Mouse (Mus musculus) hindbrain, embryonic 13.5 days (tissue): Measurements from ENCODE around the gene Cd5. TPM values are rescaled to one million over a fixed set of nuclear protein-coding genes. Genes with fewer than 3 reads are reported as not detected.

Source experiments
- ATAC-seq: fragments of 200-750 bp; cut with Nextera tagmentation; 2 replicates; pipeline ENCODE4 v1.8.0; 2017; ENCODE audit warnings: moderate TSS enrichment; ENCODE audit not compliant: low FRiP score
- H3K27ac ChIP-seq: fragments of 300-500 bp; sonication (generic); 2 replicates; pipeline ENCODE4 v1.5.1; 2015; ENCODE audit warnings: inconsistent platforms, mild to moderate bottlenecking, moderate library complexity
- H3K27me3 ChIP-seq: fragments of 300-500 bp; sonication (generic); 2 replicates; pipeline ENCODE4 v1.6.1; 2015; ENCODE audit warnings: mild to moderate bottlenecking, inconsistent platforms
- H3K36me3 ChIP-seq: fragments of 300-500 bp; sonication (generic); 2 replicates; pipeline ENCODE4 v1.6.1; 2015; ENCODE audit warnings: mild to moderate bottlenecking, inconsistent platforms
- H3K4me1 ChIP-seq: fragments of 300-500 bp; sonication (generic); replicated peaks from 2 replicates; pipeline ENCODE4 v1.6.1; 2015; ENCODE audit warnings: inconsistent platforms
- H3K4me2 ChIP-seq: fragments of 300-500 bp; sonication (generic); 2 replicates; pipeline ENCODE4 v1.6.1; 2015; ENCODE audit warnings: inconsistent platforms, mild to moderate bottlenecking, moderate library complexity
- H3K4me3 ChIP-seq: fragments of 300-500 bp; sonication (generic); 2 replicates; pipeline ENCODE4 v1.5.1; 2015; ENCODE audit warnings: mild to moderate bottlenecking, inconsistent platforms
- H3K9ac ChIP-seq: fragments of 300-500 bp; sonication (generic); 2 replicates; pipeline ENCODE4 v1.6.1; 2015; ENCODE audit warnings: mild to moderate bottlenecking, inconsistent platforms
- H3K9me3 ChIP-seq: fragments of 300-500 bp; sonication (generic); 2 replicates; pipeline ENCODE4 v1.6.1; 2016; ENCODE audit warnings: inconsistent platforms
- WGBS: fragments of 180-500 bp; shearing (Covaris S2); methylation state at CpG from one replicate; pipeline ENCODE4 v1.1.7; 2015; 5-methylcytosine and 5-hydroxymethylcytosine counted together
- polyA plus RNA-seq: library from polyadenylated mRNA; unstranded; fragments of >200 nt; fragmentation: Nextera tagmentation; extraction: Ambion mirVana; gene quantifications from 2 replicates; pipeline ENCODE4 v1.2.1, GENCODE M21; 2015

Gene Cd5
- polyA plus RNA-seq, 1 experiment from 2014 or later: 0.35 TPM

DNA sequence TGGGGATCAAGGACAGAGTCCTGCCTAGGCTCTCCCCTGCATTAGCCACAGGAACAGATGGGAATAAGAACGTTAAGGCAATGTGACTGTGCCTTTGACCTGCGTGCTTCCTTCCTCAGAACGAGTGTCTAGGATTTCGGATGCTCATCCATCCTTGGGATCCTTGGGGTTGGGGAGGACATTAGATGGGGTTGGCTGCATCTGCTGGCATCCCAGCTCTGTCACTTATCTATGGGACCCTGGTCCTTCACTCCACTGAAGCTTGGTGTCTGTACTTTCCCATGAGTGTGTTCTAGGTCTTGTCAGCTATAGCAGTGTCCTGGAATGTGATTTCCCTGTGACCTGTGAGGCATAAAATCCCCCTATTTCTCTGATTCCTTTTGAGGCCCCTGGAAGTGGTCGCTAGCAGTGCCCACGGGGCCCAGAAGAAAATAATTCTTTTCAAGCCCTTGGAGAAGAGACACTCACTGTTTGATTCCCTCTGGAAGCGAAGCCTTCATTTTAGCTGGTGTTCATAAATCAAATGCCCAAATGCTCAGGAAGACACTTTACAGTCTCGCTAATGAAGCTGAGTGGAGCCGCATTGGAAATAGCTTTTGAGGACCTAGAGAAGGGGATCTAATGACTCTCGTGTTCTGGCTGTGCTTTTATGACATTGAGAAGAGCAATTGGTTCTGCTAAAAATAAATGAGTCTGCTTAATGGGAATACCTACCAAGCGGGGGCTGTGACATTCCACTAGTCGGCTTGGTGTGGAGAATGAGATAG, 30.8 kb upstream of the Cd5 start:
- no peak overlapping the region for H3K4me2 ChIP-seq
- 55% methylated on average over 12 of the region's 12 CpGs for WGBS
- H3K27ac ChIP-seq: peak overlapping the region; percentile 84
- no peaks in the 10 kb centered on the region for H3K9me3 ChIP-seq
- H3K4me3 ChIP-seq: no peak overlapping the region
- no peak for ATAC-seq
- H3K36me3 ChIP-seq: no peaks in the 10 kb centered on the region
- no peaks in the 10 kb centered on the region for H3K27me3 ChIP-seq
- H3K9ac ChIP-seq: no peak overlapping the region
- peaks cover 25% of the 10 kb centered on the region for H3K4me1 ChIP-seq

DNA sequence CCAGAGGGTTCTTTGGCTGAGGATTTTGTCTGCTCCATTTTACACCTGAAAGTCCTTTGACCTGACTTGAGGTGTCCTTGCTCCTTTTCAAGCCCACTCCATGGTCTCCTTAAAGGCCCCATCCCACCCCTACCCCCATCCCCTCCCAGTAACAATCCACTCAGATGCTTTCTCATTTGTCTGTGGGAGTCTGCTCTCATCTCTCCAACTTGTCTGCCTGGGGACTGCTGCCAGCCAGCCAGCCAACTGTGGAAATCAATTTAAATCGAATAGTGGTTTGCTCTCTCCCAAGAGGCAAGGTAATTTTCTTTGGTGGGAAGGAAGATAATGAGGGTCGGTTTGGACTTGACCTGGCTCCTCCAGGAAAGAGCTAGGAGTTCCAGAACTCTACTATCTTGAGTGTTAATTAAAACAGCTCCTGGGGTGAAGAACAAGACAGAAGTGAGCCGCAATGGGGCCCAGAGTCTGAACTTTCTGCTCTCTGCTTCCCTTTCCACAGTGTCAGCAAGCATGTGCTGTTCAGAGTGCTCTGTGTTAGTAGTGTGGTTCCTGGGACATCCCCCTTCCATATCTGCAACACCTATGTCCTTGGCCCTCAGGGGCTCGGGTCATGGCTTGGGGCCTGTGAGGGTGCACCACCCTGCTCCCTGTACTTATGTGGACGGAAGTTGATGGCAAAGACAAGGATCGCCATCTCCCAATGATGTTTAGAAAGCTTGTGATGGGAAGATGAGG, 30.1 kb upstream of the Cd5 start:
- ATAC-seq: peak; percentile 44

DNA sequence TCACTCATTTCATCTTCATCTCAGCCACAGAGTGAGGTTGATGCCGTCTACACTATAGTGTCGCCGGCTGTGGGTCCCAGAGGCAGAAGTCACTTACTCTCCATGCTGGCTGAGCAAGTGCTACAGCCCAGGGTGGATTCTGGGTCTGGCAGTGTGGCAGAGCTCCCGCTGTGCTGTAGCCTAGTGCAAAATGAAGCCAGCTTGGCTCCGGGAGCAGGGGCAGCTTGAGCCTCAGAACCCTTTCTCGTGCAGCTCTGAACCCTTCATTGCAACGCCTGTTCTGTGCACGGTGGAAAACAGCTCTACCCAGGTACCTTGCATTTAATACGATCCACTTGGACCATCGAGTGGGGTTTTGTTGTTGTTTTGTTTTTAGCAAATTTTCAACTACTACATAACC, 28.8 kb upstream of the Cd5 start:
- no peaks in the 10 kb centered on the region for H3K36me3 ChIP-seq
- no peak overlapping the region for H3K4me3 ChIP-seq
- WGBS: 81% methylated on average over 10 of the region's 10 CpGs
- ATAC-seq: no peak
- no peaks in the 10 kb centered on the region for H3K9me3 ChIP-seq
- no peaks in the 10 kb centered on the region for H3K27me3 ChIP-seq
- peaks cover 25% of the 10 kb centered on the region for H3K4me1 ChIP-seq
- H3K9ac ChIP-seq: no peak overlapping the region
- H3K27ac ChIP-seq: peak overlapping the region; percentile 36; the same call in 1 of the 2 replicates
- no peak overlapping the region for H3K4me2 ChIP-seq

More for the DNA sequence above, 30.1 kb upstream of the Cd5 start:
- peak overlapping the region; percentile 84 for H3K27ac ChIP-seq
- H3K4me3 ChIP-seq: no peak overlapping the region
- no peak overlapping the region for H3K4me2 ChIP-seq
- no peak overlapping the region for H3K9ac ChIP-seq
- no peaks in the 10 kb centered on the region for H3K9me3 ChIP-seq
- no peaks in the 10 kb centered on the region for H3K27me3 ChIP-seq
- whole genome bisulfite sequencing: 56% methylated on average over 6 of the region's 6 CpGs
- peaks cover 25% of the 10 kb centered on the region for H3K4me1 ChIP-seq
- no peaks in the 10 kb centered on the region for H3K36me3 ChIP-seq

DNA sequence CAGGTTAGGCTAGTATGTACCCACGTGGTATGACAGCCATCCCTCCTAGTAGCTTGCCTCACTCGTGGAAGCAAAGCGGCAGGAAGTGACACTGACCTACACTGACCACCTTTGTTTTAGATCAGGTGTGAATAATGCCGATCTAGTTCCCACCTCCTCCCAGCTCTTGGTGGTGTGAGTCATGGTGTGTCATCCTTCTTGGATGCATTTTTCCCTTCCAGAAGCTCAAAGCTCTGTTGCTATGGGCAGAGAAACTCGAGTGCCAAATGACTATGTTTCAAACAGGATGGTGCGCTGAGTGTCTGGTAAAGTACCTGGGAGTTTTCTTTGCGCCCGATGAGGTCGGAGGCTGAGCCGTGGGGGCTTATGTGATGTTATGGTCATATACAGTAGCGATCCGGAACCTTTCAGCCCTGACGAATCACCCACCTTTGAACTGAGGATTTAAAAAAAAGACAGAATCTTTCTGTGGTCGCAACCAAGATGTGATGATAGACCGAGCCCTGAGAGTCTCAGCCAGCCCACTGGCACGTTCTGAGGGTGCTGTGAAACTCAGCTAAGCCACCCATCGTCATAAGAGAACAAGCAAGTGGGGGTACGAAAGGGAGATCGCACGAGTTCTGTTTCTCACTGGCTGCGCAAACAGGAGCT, 24.7 kb upstream of the Cd5 start:
- no peak overlapping the region for H3K9ac ChIP-seq
- no peak overlapping the region for H3K4me2 ChIP-seq
- no peaks in the 10 kb centered on the region for H3K36me3 ChIP-seq
- ATAC-seq: no peak
- peaks cover 20% of the 10 kb centered on the region for H3K4me1 ChIP-seq
- 80% methylated on average over 21 of the region's 21 CpGs for WGBS
- no peaks in the 10 kb centered on the region for H3K9me3 ChIP-seq
- H3K27ac ChIP-seq: no peak overlapping the region
- no peaks in the 10 kb centered on the region for H3K27me3 ChIP-seq
- H3K4me3 ChIP-seq: no peak overlapping the region

DNA sequence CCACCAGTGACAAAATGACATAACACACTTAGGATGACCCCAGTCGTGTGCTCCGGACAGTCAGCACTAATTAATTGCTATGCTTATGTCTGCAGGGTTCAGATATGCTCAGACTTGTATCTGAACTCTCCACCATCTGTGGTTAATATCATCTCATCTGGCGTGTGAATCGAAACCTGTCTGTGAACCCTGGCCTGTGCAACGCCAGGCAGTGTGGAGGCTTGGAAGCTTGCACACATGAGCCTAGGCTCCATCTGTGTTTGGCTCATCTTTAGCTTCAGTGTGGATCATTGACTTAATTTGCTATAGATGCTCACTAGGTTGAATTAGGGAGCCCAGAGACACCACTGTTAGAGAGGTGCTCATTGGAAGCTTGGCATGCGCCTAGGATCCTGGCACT, 23.7 kb upstream of the Cd5 start:
- no peaks in the 10 kb centered on the region for H3K36me3 ChIP-seq
- H3K27me3 ChIP-seq: no peaks in the 10 kb centered on the region
- H3K27ac ChIP-seq: no peak overlapping the region
- H3K4me1 ChIP-seq: peaks cover 17% of the 10 kb centered on the region
- H3K4me3 ChIP-seq: no peak overlapping the region
- no peak for ATAC-seq
- H3K9me3 ChIP-seq: no peaks in the 10 kb centered on the region
- H3K9ac ChIP-seq: no peak overlapping the region
- H3K4me2 ChIP-seq: no peak overlapping the region
- WGBS: 87% methylated on average over 6 of the region's 6 CpGs

DNA sequence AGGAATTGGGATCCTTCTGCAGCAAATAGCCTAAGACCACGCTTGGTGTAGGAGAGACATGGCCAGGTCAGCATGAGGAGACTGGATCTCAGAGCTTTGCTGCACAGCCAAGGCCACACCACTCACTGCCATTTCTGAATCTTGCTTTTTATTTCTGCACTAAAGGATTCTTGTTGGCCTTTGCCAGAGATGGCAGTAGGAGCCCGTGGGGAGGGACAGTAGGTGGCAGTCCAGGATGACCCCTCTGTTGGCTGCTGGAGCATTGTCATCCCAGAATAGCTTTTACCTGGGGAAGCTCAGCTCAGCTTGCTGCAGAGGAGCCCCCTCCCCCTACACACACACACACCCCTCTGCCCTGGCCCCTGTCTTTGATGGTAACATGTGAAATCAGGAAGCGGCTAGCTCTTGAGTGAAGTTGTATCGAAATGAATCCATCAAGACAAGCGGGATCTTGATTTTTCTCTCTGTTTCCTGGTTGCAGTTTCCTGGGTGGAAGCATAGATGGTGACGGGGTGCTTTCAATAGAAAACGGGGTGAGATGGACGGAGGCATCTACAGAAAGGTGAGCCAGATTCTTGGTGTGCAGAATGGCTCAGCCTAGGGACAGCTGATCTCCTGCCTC, 23.1 kb upstream of the Cd5 start:
- Histone ChIP-seq H3K4me3 (no peak overlapping the region), H3K27me3 (no peaks in the 10 kb centered on the region), H3K4me1 (peaks cover 16% of the 10 kb centered on the region), H3K36me3 (no peaks in the 10 kb centered on the region), H3K9me3 (no peaks in the 10 kb centered on the region), H3K4me2 (no peak overlapping the region), H3K27ac (no peak overlapping the region), H3K9ac (no peak overlapping the region)
- 86% methylated on average over 8 of the region's 8 CpGs for WGBS
- no peak for ATAC-seq

DNA sequence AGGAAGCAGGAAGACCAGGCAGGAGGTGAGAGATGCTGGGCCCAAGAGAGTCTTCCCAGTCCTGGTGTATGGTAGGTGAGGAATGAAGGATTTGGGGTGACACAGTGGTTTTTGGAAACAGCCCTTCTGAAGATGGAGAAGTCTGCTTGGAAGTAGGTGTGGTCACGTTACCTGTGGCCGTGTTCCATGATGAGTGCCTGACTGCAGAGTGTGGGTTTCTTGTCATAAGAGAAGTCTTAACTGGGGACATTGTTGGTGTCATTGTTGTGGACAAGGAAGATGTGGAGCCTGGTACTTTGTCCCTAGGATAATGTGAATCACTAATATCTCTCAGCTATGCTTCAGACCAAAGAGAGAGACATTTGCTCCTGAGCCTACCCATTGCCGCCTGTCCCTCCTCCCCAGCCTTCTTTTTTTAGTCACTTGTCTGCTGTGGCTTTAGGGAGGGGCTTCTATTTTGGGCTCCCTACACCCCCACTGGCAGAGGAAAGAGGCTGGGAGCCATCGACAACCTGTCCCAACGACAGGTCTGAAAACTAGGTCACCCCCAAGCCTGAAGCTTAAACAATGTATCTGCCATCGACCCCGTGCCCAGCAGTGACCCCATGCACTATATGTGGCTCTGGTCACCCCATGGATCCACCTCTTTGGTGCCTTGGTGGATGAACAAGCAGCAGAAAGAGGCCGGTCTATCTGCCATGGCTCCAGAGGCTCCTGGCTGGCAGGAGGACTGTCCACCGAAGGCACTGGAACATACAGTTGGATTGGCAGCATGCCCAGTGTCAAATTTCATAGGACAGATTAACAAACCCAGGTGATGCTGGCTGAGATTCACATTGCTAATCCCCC, 21.4 kb upstream of the Cd5 start:
- H3K4me3 ChIP-seq: no peak overlapping the region
- WGBS: 83% methylated on average over 9 of the region's 9 CpGs
- H3K27me3 ChIP-seq: no peaks in the 10 kb centered on the region
- peaks cover 16% of the 10 kb centered on the region for H3K4me1 ChIP-seq
- no peak overlapping the region for H3K9ac ChIP-seq
- no peaks in the 10 kb centered on the region for H3K36me3 ChIP-seq
- no peak overlapping the region for H3K27ac ChIP-seq
- no peaks in the 10 kb centered on the region for H3K9me3 ChIP-seq
- H3K4me2 ChIP-seq: no peak overlapping the region
- no peak for ATAC-seq

DNA sequence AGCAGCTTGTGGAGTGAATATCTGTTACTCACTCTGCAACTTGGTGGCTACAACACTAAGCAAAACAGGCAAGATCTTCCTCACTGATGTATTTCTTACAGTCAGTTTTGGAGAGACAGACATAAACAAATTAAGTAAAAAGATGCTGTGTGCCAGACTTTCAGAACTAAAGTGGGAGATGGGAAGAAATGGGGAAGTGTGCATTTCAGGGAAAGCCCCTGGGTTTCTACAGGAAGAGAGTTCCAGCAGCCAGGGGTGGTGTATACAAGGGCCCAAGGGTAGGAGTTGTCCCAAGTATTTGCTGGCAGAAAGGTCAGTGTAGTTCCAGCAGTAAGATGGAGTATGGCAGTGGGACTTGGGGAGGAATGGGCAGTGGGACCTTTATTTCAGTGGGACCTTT, 20.7 kb upstream of the Cd5 start:
- Histone ChIP-seq H3K4me3 (no peak overlapping the region), H3K4me2 (no peak overlapping the region), H3K9me3 (no peaks in the 10 kb centered on the region), H3K9ac (no peak overlapping the region), H3K27ac (no peak overlapping the region), H3K36me3 (no peaks in the 10 kb centered on the region), H3K27me3 (no peaks in the 10 kb centered on the region), H3K4me1 (peaks cover 16% of the 10 kb centered on the region)
- no peak for ATAC-seq

DNA sequence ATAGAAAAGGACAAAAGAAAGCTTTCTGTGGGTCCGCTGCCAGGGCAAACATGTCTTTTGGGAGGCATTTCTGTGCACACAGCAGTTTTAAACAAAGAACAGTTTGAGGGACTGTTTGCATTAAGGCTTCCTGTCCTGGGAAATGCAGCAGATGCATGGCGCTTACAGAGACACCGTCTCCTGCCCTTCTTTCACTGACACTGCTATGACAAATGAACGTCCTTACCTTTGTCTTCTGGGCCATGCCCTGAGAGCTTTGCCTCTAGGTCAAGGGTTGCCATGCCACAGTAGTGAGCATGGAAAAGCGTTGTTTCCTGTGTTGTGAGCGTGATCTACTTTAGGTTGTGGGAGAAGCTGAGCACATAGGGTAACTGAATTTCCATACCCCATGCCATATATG, 19.9 kb upstream of the Cd5 start:
- no peaks in the 10 kb centered on the region for H3K36me3 ChIP-seq
- no peak overlapping the region for H3K9ac ChIP-seq
- H3K4me1 ChIP-seq: peaks cover 16% of the 10 kb centered on the region
- no peak overlapping the region for H3K4me2 ChIP-seq
- H3K27ac ChIP-seq: peak overlapping the region; percentile 48; the same call in 1 of the 2 replicates
- no peaks in the 10 kb centered on the region for H3K9me3 ChIP-seq
- H3K4me3 ChIP-seq: no peak overlapping the region
- no peaks in the 10 kb centered on the region for H3K27me3 ChIP-seq
- no peak for ATAC-seq
- WGBS: 35% methylated on average over 6 of the region's 6 CpGs

DNA sequence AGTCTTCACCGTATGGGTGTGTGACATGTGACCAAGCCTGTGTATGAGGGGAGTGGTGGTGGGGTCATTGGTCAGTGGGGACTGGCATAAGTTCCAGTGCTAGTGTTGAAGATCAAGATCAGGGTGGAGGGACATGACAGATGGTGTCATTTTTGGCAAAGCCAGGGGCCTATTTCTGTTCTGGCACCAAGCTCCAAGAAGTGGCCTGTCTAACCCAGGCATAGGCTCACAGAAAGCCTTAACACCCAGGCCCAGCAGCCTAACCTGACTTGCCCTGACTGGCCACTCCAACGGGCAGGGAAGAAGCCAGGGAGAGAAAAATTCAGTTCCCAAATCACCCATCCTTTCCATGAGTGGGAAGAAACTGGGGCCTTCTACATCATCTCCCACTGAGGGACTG, 18.7 kb upstream of the Cd5 start:
- no peak overlapping the region for H3K4me2 ChIP-seq
- ATAC-seq: no peak
- H3K9ac ChIP-seq: no peak overlapping the region
- no peaks in the 10 kb centered on the region for H3K27me3 ChIP-seq
- H3K4me3 ChIP-seq: no peak overlapping the region
- H3K4me1 ChIP-seq: peaks cover 16% of the 10 kb centered on the region
- no peaks in the 10 kb centered on the region for H3K36me3 ChIP-seq
- WGBS: 90% methylated on average over 2 of the region's 2 CpGs
- no peak overlapping the region for H3K27ac ChIP-seq
- no peaks in the 10 kb centered on the region for H3K9me3 ChIP-seq

DNA sequence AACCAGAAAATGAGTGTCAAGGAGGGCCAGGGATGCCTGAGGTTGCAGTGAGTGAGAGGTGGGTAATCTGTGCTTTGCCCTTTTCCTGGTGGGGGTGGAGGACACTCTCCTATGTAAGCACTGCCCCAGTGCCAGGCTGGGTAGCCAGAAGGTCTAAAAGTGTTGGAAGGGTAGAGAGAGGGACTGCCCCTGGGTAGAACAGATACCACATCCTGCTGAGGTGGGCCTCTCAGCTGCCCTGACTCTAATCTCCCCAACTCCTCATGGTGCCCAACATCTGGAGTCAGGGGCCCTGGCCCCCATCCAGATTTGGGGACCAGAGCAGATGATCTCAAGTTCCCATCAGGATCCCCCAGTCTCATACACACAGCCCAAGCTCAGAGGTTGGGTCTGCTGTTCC, 18.3 kb upstream of the Cd5 start:
- Histone ChIP-seq H3K4me3 (no peak overlapping the region), H3K36me3 (no peaks in the 10 kb centered on the region), H3K27ac (no peak overlapping the region), H3K27me3 (no peaks in the 10 kb centered on the region), H3K4me2 (no peak overlapping the region), H3K9ac (no peak overlapping the region), H3K9me3 (no peaks in the 10 kb centered on the region), H3K4me1 (peaks cover 16% of the 10 kb centered on the region)
- no peak for ATAC-seq

DNA sequence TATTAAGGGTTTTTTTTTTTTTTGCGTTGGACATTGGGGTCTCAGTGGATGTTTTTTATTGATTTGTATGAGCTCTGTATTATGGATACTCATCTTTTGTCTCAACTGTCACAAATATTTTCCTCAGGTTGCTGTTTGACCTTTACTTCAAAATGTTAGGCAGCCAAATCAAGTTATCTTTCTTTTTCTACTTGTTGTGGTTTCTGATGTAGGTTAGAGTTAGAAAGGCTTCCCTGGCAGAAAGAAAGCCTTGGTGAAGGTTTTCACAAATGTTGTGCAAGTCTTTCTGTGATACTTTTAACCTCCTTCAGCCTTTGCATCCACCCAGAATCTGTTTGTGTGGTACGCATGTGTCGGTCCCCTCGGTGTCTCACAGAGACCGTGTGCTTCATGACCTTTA, 13.8 kb upstream of the Cd5 start:
- no peak overlapping the region for H3K9ac ChIP-seq
- H3K27ac ChIP-seq: no peak overlapping the region
- no peak overlapping the region for H3K4me2 ChIP-seq
- 97% methylated on average over 5 of the region's 5 CpGs for WGBS
- no peaks in the 10 kb centered on the region for H3K9me3 ChIP-seq
- no peak overlapping the region for H3K4me3 ChIP-seq
- H3K27me3 ChIP-seq: no peaks in the 10 kb centered on the region
- H3K36me3 ChIP-seq: no peaks in the 10 kb centered on the region
- no peak for ATAC-seq
- 0 out of 2 replicates have a peak, but pooled peaks cover 6% of the 10 kb centered on the region for H3K4me1 ChIP-seq
